Mouse (Mus musculus) embryonic facial prominence, embryonic 12.5 days (tissue): ENCODE measurements around the gene Sugp2. TPM values are rescaled to one million over a fixed set of nuclear protein-coding genes. Genes with fewer than 3 reads are reported as not detected.
A peak's percentile ranks its signal among the peaks of the same experiment; 100 is the strongest.

Source experiments
- ATAC-seq: fragments of 200-750 bp; cut with Nextera tagmentation; 2 replicates; pipeline ENCODE4 v1.8.0; 2017; ENCODE audit not compliant: insufficient number of reproducible peaks, insufficient read depth, low FRiP score, low TSS enrichment
- H3K27ac ChIP-seq: fragments of 300-500 bp; sonication (generic); 2 replicates; pipeline ENCODE4 v1.5.1; 2016; ENCODE audit warnings: mild to moderate bottlenecking
- H3K27me3 ChIP-seq: fragments of 300-500 bp; sonication (generic); 2 replicates; pipeline ENCODE4 v1.6.1; 2016; ENCODE audit warnings: mild to moderate bottlenecking, moderate library complexity
- H3K36me3 ChIP-seq: fragments of 300-500 bp; sonication (generic); 2 replicates; pipeline ENCODE4 v1.6.1; 2016; ENCODE audit warnings: mild to moderate bottlenecking
- H3K4me1 ChIP-seq: fragments of 300-500 bp; sonication (generic); 2 replicates; pipeline ENCODE4 v1.6.1; 2016
- H3K4me2 ChIP-seq: fragments of 300-500 bp; sonication (generic); replicated peaks from 2 replicates; pipeline ENCODE4 v1.6.1; 2016; ENCODE audit warnings: mild to moderate bottlenecking, moderate library complexity
- H3K4me3 ChIP-seq: fragments of 300-500 bp; sonication (generic); 2 replicates; pipeline ENCODE4 v1.5.1; 2016; ENCODE audit warnings: mild to moderate bottlenecking
- H3K9ac ChIP-seq: fragments of 300-500 bp; sonication (generic); 2 replicates; pipeline ENCODE4 v1.6.1; 2016; ENCODE audit warnings: mild to moderate bottlenecking, moderate library complexity
- H3K9me3 ChIP-seq: fragments of 300-500 bp; sonication (generic); 2 replicates; pipeline ENCODE4 v1.6.1; 2016; ENCODE audit warnings: mild to moderate bottlenecking, moderate library complexity
- WGBS: fragments of 180-500 bp; shearing (Covaris S2); methylation state at CpG from one replicate; pipeline ENCODE4 v1.1.7; 2016; 5-methylcytosine and 5-hydroxymethylcytosine counted together
- polyA plus RNA-seq: library from polyadenylated mRNA; unstranded; fragments of >200 nt; fragmentation: Nextera tagmentation; extraction: Ambion mirVana; gene quantifications from 2 replicates; pipeline ENCODE4 v1.2.1, GENCODE M21; 2016

Gene Sugp2
- polyA plus RNA-seq, 1 experiment from 2014 or later, result 47.5 TPM

GRCm38 (mm10) chr8:70222041-70222440, 12.0 kb upstream of the Sugp2 start:
- Histone ChIP-seq H3K4me2 (no peak overlapping the region), H3K36me3 (peaks cover 25% of the 10 kb centered on the region), H3K9ac (no peak overlapping the region), H3K4me1 (no peaks in the 10 kb centered on the region), H3K9me3 (no peaks in the 10 kb centered on the region), H3K27ac (no peak overlapping the region), H3K4me3 (no peak overlapping the region), H3K27me3 (no peaks in the 10 kb centered on the region)
- no peak for ATAC-seq
- WGBS, result 92% methylated on average over 12 of the region's 12 CpGs

GRCm38 (mm10) chr8:70223341-70223740, 10.7 kb upstream of the Sugp2 start:
- H3K36me3 ChIP-seq, result peaks cover 28% of the 10 kb centered on the region
- no peak overlapping the region for H3K27ac ChIP-seq
- no peak overlapping the region for H3K9ac ChIP-seq
- 51% methylated on average over 6 of the region's 6 CpGs for WGBS
- H3K9me3 ChIP-seq, result no peaks in the 10 kb centered on the region
- no peak overlapping the region for H3K4me2 ChIP-seq
- H3K27me3 ChIP-seq, result no peaks in the 10 kb centered on the region
- no peak for ATAC-seq
- H3K4me1 ChIP-seq, result no peaks in the 10 kb centered on the region
- no peak overlapping the region for H3K4me3 ChIP-seq

GRCm38 (mm10) chr8:70227997-70228396, 6.0 kb upstream of the Sugp2 start:
- no peak overlapping the region for H3K9ac ChIP-seq
- H3K27me3 ChIP-seq, result no peaks in the 10 kb centered on the region
- H3K4me2 ChIP-seq, result no peak overlapping the region
- H3K36me3 ChIP-seq, result peaks cover 32% of the 10 kb centered on the region
- no peak for ATAC-seq
- no peaks in the 10 kb centered on the region for H3K4me1 ChIP-seq
- no peak overlapping the region for H3K27ac ChIP-seq
- H3K9me3 ChIP-seq, result no peaks in the 10 kb centered on the region
- H3K4me3 ChIP-seq, result no peak overlapping the region
- WGBS, result 37% methylated on average over 4 of the region's 4 CpGs

- Histone ChIP-seq H3K27ac (no peak overlapping the region), H3K9ac (no peak overlapping the region), H3K9me3 (no peaks in the 10 kb centered on the region), H3K4me1 (peaks cover 12% of the 10 kb centered on the region), H3K36me3 (peaks cover 9% of the 10 kb centered on the region; the same call in 1 of the 2 replicates), H3K4me2 (no peak overlapping the region), H3K27me3 (no peaks in the 10 kb centered on the region), H3K4me3 (no peak overlapping the region)
- WGBS, result 90% methylated on average over 9 of the region's 9 CpGs
- no peak for ATAC-seq
These were observed 3.2 kb upstream of the Sugp2 start for GRCm38 (mm10) chr8:70230837-70231236.

GRCm38 (mm10) chr8:70233606-70234005, 420 bp upstream of the Sugp2 start:
- no peak; the same call in 1 of the 2 replicates for ATAC-seq
- peak overlapping the region; percentile 85 for H3K4me2 ChIP-seq
- H3K4me1 ChIP-seq, result peaks cover 12% of the 10 kb centered on the region
- H3K27ac ChIP-seq, result no peak overlapping the region
- WGBS, result 6% methylated on average over 13 of the region's 13 CpGs
- H3K4me3 ChIP-seq, result peak overlapping the region; percentile 60
- H3K9me3 ChIP-seq, result no peaks in the 10 kb centered on the region
- no peaks in the 10 kb centered on the region for H3K27me3 ChIP-seq
- peak overlapping the region; percentile 71 for H3K9ac ChIP-seq
- peaks cover 26% of the 10 kb centered on the region for H3K36me3 ChIP-seq

GRCm38 (mm10) chr8:70234781-70235128, 729 bp downstream of the Sugp2 start:
- H3K9me3 ChIP-seq, result no peaks in the 10 kb centered on the region
- peak overlapping the region; percentile 71 for H3K9ac ChIP-seq
- peak overlapping the region; percentile 86 for H3K27ac ChIP-seq
- under 1% methylated on average over 15 of the region's 15 CpGs for WGBS
- H3K27me3 ChIP-seq, result no peaks in the 10 kb centered on the region
- peaks cover 34% of the 10 kb centered on the region for H3K36me3 ChIP-seq
- peak overlapping the region; percentile 60 for H3K4me3 ChIP-seq
- H3K4me1 ChIP-seq, result peaks cover 12% of the 10 kb centered on the region
- no peak for ATAC-seq
- H3K4me2 ChIP-seq, result peak overlapping the region; percentile 85

- Histone ChIP-seq H3K4me2 (no peak overlapping the region), H3K36me3 (peaks cover 58% of the 10 kb centered on the region), H3K27me3 (no peaks in the 10 kb centered on the region), H3K4me3 (no peak overlapping the region), H3K4me1 (peaks cover 12% of the 10 kb centered on the region), H3K27ac (no peak overlapping the region), H3K9ac (no peak overlapping the region), H3K9me3 (no peaks in the 10 kb centered on the region)
- WGBS, result 87% methylated on average over 2 of the region's 2 CpGs
- no peak for ATAC-seq
These were observed 3.8 kb downstream of the Sugp2 start for GRCm38 (mm10) chr8:70237842-70238241.

- H3K4me2 ChIP-seq, result no peak overlapping the region
- no peak overlapping the region for H3K27ac ChIP-seq
- no peaks in the 10 kb centered on the region for H3K9me3 ChIP-seq
- H3K4me3 ChIP-seq, result no peak overlapping the region
- H3K27me3 ChIP-seq, result no peaks in the 10 kb centered on the region
- ATAC-seq, result no peak
- H3K9ac ChIP-seq, result no peak overlapping the region
- WGBS, result 79% methylated on average over 5 of the region's 5 CpGs
- H3K36me3 ChIP-seq, result peaks cover 80% of the 10 kb centered on the region
- H3K4me1 ChIP-seq, result peaks cover 2% of the 10 kb centered on the region
These were observed 6.6 kb downstream of the Sugp2 start for GRCm38 (mm10) chr8:70240642-70241041.

- no peak overlapping the region for H3K9ac ChIP-seq
- ATAC-seq, result no peak
- no peak overlapping the region for H3K27ac ChIP-seq
- no peaks in the 10 kb centered on the region for H3K9me3 ChIP-seq
- no peak overlapping the region for H3K4me3 ChIP-seq
- no peaks in the 10 kb centered on the region for H3K27me3 ChIP-seq
- no peak overlapping the region for H3K4me2 ChIP-seq
- no peaks in the 10 kb centered on the region for H3K4me1 ChIP-seq
- peaks cover 89% of the 10 kb centered on the region for H3K36me3 ChIP-seq
- WGBS, result 95% methylated on average over 6 of the region's 6 CpGs
These were observed 12.6 kb downstream of the Sugp2 start for GRCm38 (mm10) chr8:70246622-70247021.

- ATAC-seq, result no peak
- no peak overlapping the region for H3K4me2 ChIP-seq
- 90% methylated on average over 3 of the region's 3 CpGs for WGBS
- no peak overlapping the region for H3K9ac ChIP-seq
- H3K4me1 ChIP-seq, result no peaks in the 10 kb centered on the region
- H3K9me3 ChIP-seq, result no peaks in the 10 kb centered on the region
- H3K27ac ChIP-seq, result no peak overlapping the region
- H3K4me3 ChIP-seq, result no peak overlapping the region
- no peaks in the 10 kb centered on the region for H3K27me3 ChIP-seq
- peaks cover 89% of the 10 kb centered on the region for H3K36me3 ChIP-seq
These were observed 13.8 kb downstream of the Sugp2 start for GRCm38 (mm10) chr8:70247841-70248240.

- Histone ChIP-seq H3K36me3 (peaks cover 98% of the 10 kb centered on the region), H3K4me3 (no peak overlapping the region), H3K27ac (no peak overlapping the region), H3K4me2 (no peak overlapping the region), H3K9me3 (no peaks in the 10 kb centered on the region), H3K9ac (no peak overlapping the region), H3K4me1 (no peaks in the 10 kb centered on the region), H3K27me3 (no peaks in the 10 kb centered on the region)
- no peak for ATAC-seq
- 89% methylated on average over 1 of the region's 1 CpGs for WGBS
These were observed 20.6 kb downstream of the Sugp2 start for GRCm38 (mm10) chr8:70254628-70255027.

GRCm38 (mm10) chr8:70257456-70257855, 23.4 kb downstream of the Sugp2 start:
- no peak overlapping the region for H3K4me2 ChIP-seq
- H3K36me3 ChIP-seq, result peaks cover 98% of the 10 kb centered on the region
- ATAC-seq, result no peak
- H3K27ac ChIP-seq, result no peak overlapping the region
- no peak overlapping the region for H3K4me3 ChIP-seq
- no peak overlapping the region; the same call in 1 of the 2 replicates for H3K9ac ChIP-seq
- no peaks in the 10 kb centered on the region for H3K27me3 ChIP-seq
- H3K9me3 ChIP-seq, result no peaks in the 10 kb centered on the region
- whole genome bisulfite sequencing, result 88% methylated on average over 3 of the region's 3 CpGs
- no peaks in the 10 kb centered on the region for H3K4me1 ChIP-seq

- Histone ChIP-seq H3K27me3 (no peaks in the 10 kb centered on the region), H3K9ac (no peak overlapping the region), H3K36me3 (peaks cover 98% of the 10 kb centered on the region), H3K4me3 (no peak overlapping the region), H3K27ac (no peak overlapping the region), H3K4me2 (no peak overlapping the region), H3K4me1 (no peaks in the 10 kb centered on the region), H3K9me3 (no peaks in the 10 kb centered on the region)
- WGBS, result 92% methylated on average over 5 of the region's 5 CpGs
- no peak for ATAC-seq
These were observed 24.6 kb downstream of the Sugp2 start for GRCm38 (mm10) chr8:70258600-70258999.
